Mouse (Mus musculus): ENCODE measurements around the gene Slc6a12. TPM values are rescaled to one million over a fixed set of nuclear protein-coding genes. Genes with fewer than 3 reads are reported as not detected.

Slc6a12 gene
- total RNA-seq, 1 experiment from 2014 or later = 8.0 TPM

DNA sequence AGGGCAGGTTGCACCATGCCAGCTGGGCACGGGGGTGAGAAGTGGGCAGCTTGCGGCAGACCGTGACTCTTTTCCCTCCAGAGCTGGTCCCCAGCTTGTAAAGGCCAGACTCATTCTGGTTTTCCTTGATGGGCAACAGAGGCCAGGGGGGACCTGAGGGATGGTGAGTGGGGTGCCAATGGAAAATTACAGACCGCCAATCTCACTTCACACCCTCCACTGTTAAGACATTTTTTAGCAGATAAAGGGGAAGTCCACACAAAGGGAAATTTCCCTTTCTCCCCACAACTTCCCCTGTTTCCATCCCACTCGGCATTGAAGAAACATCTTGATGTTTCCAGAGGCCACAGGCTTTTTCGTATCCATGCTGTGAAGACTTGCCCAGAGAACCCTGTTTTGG lies 1.2 kb upstream of the Slc6a12 start:
- DNase-seq = no peak

DNA sequence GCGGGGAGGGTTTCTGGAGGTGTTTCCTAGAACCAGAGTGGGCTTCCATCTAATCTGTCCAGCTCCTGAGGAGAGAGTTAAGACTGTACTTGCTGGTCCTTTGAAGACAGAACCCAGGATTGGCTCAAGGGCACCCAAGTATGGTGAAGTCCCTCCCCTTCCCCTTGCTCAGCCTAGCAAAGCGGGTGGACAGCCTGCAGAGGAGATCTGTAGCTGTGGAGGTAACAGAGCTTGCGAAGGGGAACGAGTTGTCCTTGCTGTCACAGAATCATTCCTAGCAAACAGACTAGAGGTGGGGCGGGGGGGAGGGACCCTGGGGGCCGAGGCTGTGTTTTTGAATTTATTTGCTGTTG lies 871 bp downstream of the Slc6a12 start:
- DNase-seq = no peak

GRCm38 (mm10) chr6:121344329-121344728 lies 1.5 kb downstream of the Slc6a12 start:
- DNase-seq = no peak

GRCm38 (mm10) chr6:121346428-121346827 lies 3.6 kb downstream of the Slc6a12 start:
- DNase-seq = no peak

DNA sequence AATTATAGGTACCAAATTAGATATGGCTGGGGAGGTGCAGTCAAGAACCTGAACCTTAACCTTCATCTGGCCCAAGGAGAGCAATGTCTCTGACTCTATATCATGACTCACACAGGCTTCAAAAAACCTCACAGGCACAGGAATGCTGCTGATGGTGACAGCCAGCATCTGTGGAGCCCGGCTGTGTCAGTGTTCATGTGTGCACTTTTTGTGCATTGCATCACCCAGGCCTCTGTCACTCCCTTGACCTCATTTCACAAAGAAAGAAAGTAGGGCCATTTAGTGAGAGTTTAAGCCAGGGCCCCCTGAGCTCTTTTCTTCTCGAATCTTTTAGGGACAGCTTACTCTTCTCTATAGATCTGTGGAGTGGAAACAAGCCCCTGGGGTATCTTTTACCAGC lies 9.4 kb downstream of the Slc6a12 start:
- peak; percentile 51 for DNase-seq

- no peak for DNase-seq
These were observed 13.2 kb downstream of the Slc6a12 start for GRCm38 (mm10) chr6:121356041-121356440.

GRCm38 (mm10) chr6:121357232-121357631 lies 14.4 kb downstream of the Slc6a12 start:
- no peak for DNase-seq

- no peak for DNase-seq
These were observed 20.2 kb downstream of the Slc6a12 start for GRCm38 (mm10) chr6:121363061-121363460.

- no peak for DNase-seq
These were observed 21.1 kb downstream of the Slc6a12 start for GRCm38 (mm10) chr6:121363956-121364355.

DNA sequence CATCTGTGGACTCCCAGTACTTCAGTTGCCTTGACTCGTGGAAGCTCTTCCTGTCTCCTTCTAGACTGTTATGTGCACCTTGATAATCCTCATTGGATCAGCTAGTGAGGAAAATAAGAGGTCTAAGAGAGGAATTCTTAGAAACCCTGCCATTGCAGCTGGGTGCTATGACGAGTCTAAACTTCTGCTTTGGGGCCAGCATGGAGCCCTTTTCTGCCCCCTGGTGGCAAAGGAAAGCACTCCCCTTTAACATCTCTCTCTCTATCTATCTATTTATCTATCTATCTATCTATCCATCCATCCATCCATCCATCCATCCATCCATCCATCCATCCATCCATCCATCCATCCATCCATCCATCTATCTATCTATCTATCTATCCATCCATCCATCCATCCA lies 23.7 kb downstream of the Slc6a12 start:
- peak; percentile 74 for DNase-seq

DNA sequence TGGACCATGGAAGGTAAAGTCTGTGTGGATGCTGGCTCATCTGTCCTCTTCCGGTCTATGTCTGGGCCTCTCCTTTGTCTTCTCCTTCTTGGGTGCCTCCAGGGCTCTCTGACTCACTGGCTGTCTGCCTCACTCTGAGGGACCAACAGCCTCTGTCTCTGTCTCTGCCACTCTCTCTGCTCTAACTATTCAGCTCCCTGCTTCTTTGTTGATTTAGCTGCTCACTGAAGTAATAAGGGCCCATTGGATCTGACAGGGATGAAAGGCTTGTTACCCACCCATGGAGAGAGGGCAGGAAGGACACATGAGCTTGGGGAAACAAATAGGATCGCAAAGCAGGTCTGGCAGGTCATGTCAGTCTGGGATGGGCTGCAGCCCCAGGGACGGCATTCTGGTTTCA lies 24.2 kb downstream of the Slc6a12 start:
- no peak for DNase-seq

GRCm38 (mm10) chr6:121371197-121371980 lies 28.5 kb downstream of the Slc6a12 start:
- no peak for DNase-seq

DNA sequence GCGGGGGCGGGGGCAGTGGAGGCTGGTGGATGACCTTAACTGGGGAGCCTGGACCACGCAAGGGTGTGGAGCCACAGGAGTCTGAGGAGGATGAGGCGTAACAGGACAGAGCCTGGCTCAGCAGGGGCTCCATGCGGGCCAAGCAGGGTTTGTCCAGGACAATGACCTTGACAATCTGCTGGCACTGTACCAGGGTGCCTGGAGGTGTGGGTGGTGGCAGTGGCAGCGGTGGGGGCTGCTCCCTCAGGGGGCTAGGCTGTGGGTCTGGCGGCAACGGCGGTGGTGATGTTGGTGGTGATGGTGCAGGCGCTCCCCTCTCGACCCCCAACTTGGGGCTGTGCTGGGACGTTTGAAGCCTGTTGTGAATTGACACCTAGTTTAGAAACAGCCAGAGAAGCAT lies 33.3 kb downstream of the Slc6a12 start:
- DNase-seq = peak; percentile 44

DNA sequence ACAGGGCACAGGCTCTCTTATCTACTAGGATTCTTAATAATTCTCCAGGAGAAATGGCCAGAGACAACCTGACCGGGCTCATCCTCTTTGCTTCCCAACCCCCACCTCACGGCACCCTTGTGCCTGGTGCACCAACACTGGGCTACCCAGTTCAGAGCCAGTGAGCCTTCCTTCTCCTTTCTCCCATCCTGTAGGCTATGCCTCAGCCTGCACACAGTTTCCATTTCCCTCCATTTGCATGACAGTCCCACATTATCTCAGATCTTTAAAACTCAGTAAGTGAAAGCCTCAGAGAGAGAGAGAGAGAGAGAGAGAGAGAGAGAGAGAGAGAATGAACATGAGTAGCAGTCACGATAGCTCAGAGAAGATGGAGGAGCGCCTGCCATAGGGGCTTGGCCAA lies 35.4 kb downstream of the Slc6a12 start:
- DNase-seq = no peak

- DNase-seq = no peak
These were observed 37.7 kb downstream of the Slc6a12 start for GRCm38 (mm10) chr6:121380576-121380975.

- no peak for DNase-seq
These were observed 39.2 kb downstream of the Slc6a12 start for GRCm38 (mm10) chr6:121382071-121382470.

DNA sequence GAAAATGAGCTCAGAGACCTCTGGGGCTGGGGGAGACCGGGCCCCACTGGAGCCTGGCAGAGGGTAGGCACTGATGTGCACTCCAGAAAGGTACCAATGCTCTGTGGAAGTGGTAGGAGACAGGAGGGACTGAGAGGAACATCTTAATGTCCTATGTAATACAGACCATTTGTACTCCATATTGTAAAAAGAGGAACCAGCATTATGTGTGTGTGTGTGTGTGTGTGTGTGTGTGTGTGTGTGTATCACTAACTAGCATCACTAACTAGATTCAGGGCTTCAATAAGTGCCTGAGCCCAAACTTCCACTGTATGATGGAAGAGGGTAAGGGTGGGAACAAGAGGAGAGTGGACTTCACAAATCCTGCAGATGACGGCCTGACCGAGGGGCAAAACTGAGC lies 42.5 kb downstream of the Slc6a12 start:
- DNase-seq = no peak

DNA sequence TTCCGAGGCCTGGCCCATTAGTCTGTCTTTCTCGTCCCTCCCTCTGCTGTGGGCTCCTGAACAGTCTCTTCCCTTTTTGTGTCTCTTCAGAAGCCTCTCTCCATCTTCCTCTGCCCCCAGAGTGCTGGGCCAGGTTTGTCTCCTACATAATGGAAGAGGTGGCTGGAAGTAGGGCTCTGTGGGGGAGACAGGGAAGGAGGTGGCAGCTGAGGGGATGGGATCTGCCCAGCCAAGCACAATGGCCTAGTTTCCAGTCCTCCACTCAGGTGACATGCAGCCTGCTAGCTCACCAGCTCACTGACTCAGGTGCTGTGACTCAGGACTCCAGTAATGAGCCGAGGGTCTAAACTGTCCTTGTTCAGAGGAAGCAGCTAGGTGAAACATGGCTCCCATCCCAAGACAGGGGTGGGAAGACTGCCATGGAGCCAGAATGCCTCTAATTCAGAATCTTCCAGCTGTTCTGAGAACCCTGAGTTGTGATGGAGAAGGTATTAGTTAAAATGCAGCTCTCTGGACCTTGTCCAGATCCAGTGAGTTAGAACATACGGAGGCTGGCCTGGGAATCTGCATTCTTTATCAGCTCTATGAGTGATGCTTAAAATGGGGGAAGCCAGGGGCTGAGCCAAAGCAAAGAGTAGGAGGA lies 49.9 kb downstream of the Slc6a12 start:
- DNase-seq = no peak

DNA sequence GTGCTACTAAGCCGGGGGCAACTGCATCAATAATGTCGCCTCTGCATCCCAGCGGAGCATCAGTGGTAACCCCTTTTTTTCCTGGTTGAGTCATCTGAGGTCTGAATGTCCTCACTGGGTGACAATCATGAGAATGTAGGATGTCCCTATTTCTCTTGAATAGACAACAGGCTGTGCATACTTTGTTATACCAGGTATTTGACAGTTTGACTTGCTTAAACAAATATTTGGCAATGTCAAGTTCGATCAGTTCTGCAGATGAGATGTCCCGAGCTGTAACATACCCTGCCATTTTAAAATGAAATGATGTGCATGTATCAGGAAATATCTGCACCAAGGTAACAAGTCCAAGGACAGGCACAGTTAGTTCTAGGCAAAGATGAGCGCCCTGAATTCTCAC lies 58.3 kb downstream of the Slc6a12 start:
- DNase-seq = no peak

DNA sequence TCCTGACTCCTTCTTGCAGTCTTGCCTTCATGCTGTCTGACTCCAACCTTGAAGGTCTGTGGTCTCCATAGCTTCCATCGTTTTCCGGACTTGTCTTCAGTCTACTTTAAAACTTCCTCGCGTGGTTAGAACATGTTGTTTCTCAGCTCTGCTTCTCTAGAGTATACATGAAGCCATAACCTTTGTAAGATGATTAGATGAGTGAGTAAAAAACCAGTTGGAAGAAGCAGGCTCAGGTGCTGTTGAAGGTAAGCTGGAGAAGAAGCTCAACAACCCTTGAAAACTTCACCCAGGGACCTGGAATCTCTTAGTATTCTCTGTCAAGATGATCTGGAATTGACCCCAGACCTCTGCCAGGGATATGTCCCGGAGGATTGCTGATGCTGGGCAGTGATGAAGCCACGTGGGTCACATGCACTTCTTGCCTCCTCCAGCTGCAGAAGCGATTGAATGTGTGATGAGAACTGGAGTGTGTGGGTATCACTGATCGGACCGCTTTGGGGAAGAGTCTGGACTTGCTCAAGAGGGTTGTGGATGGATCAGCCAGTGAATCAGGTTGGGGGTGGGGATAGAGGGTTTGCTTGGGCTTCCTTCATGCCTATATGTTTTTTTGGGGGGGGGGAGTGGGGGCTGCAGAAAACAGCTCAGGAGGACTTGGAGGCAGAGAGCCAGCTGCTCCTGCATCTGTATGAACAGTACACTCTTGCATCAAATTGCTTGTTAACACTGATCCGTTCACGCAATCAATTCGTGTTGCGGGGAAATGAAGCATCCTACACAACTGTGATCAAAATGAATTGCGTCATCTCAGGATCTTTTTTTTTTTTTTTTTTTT lies 59.2 kb downstream of the Slc6a12 start:
- no peak for DNase-seq

- no peak for DNase-seq
These were observed 59.9 kb downstream of the Slc6a12 start for GRCm38 (mm10) chr6:121402661-121403244.

- DNase-seq = no peak
These were observed 62.4 kb downstream of the Slc6a12 start for GRCm38 (mm10) chr6:121405311-121405710.

DNA sequence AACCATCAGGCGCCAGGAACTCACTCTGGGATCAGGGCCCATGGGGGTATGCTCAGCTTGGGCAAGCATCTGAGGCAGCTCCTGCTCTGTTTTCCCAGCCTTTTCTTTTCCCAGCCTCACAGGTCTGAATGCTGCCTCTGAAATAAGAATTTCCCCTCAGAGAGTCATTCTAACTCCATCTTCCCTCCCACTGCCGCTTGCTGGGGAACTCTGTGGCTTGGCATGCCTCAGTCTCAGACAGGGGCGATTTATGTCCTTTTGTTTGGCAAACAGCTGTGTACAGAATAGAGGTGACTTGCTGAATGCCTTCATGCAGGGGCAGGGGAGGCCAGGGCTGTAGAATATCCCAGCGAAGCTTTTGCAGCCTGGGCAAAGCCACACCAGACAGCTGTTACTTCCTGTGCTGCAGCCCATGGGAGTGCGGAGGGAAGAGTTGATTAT lies 64.7 kb downstream of the Slc6a12 start:
- peak; percentile 18 for DNase-seq
